Mouse (Mus musculus) liver, embryonic 13.5 days (tissue): ENCODE results near the gene Mif. TPM values are rescaled to one million over a fixed set of nuclear protein-coding genes. Genes with fewer than 3 reads are reported as not detected.

Source experiments
- ATAC-seq: fragments of 200-750 bp; cut with Nextera tagmentation; 2 replicates; pipeline ENCODE4 v1.8.0; 2017; ENCODE audit warnings: low read depth, mild to moderate bottlenecking, moderate number of reproducible peaks, moderate library complexity
- DNase-seq: peaks from one replicate; pipeline ENCODE4 v3.0.0; 2022
- H3K27ac ChIP-seq: fragments of 300-500 bp; sonication (generic); 2 replicates; pipeline ENCODE4 v1.5.1; 2015; ENCODE audit warnings: moderate library complexity, mild to moderate bottlenecking, inconsistent platforms
- H3K27me3 ChIP-seq: fragments of 300-500 bp; sonication (generic); 2 replicates; pipeline ENCODE4 v1.6.1; 2015; ENCODE audit warnings: mild to moderate bottlenecking, inconsistent platforms
- H3K36me3 ChIP-seq: fragments of 300-500 bp; sonication (generic); 2 replicates; pipeline ENCODE4 v1.6.1; 2015; ENCODE audit warnings: mild to moderate bottlenecking, inconsistent platforms
- H3K4me1 ChIP-seq: fragments of 300-500 bp; sonication (generic); replicated peaks from 2 replicates; pipeline ENCODE4 v1.6.1; 2015; ENCODE audit warnings: inconsistent platforms
- H3K4me2 ChIP-seq: fragments of 300-500 bp; sonication (generic); 2 replicates; pipeline ENCODE4 v1.6.1; 2015; ENCODE audit warnings: inconsistent platforms, mild to moderate bottlenecking, moderate library complexity
- H3K4me3 ChIP-seq: fragments of 300-500 bp; sonication (generic); replicated peaks from 2 replicates; pipeline ENCODE4 v1.5.1; 2015; ENCODE audit warnings: mild to moderate bottlenecking, inconsistent platforms
- H3K9ac ChIP-seq: fragments of 300-500 bp; sonication (generic); 2 replicates; pipeline ENCODE4 v1.6.1; 2015; ENCODE audit warnings: mild to moderate bottlenecking, inconsistent platforms
- H3K9me3 ChIP-seq: fragments of 300-500 bp; sonication (generic); replicated peaks from 2 replicates; pipeline ENCODE4 v1.6.1; 2016; ENCODE audit warnings: inconsistent platforms
- WGBS: fragments of 180-500 bp; shearing (Covaris S2); methylation state at CpG from one replicate; pipeline ENCODE4 v1.1.7; 2015; ENCODE audit not compliant: insufficient replicate concordance; 5-methylcytosine and 5-hydroxymethylcytosine counted together
- polyA plus RNA-seq: library from polyadenylated mRNA; unstranded; fragments of >200 nt; fragmentation: Nextera tagmentation; extraction: Ambion mirVana; gene quantifications from 2 replicates; pipeline ENCODE4 v1.2.1, GENCODE M21; 2015

Mif gene
- polyA plus RNA-seq, 1 experiment from 2014 or later: 1,047 TPM

DNA sequence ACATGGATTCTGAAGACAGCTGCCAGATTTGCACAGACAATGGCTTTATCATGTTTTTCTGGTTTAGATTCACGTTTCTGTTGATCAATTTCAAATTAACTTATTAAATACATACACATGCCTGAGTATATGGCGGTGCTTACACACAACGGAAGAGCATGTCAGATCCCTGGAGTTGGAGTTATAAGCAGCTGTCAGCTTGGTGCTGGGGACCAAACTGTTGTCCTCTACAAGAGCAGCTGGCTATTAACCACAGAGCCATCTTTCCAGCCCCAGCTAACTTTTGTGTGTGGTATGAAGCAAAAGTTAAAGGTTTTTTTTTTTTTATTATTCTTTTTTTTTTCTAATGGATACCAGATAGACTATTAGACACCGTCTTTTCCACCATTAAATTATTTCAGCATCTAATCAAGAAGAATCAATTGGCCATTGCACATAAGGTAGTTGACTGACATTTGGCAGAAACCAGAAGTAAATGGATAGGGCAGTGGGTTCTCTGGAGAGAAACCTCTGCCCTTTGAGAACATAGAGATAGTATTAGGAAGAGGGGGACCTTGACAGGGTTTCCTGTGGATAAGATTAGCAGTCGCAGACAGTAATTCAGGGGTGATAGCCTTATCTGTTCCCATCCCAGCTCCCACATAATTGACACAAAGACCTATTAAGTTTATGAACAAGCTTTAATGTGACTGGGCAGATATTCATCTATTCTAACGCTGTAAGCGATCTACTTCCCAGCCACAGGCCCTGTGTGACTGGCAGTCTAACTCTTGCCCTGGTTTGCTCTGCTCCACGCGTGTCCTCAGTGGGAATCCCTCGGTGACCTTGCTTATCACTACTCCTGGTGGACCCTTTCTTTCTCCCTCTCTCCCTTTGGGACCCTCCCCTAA lies 12.2 kb upstream of the Mif start:
- peak overlapping the region; percentile 50 for H3K4me3 ChIP-seq
- 27% methylated on average over 10 of the region's 10 CpGs for WGBS
- H3K36me3 ChIP-seq: no peaks in the 10 kb centered on the region
- DNase-seq (peak; percentile 23), ATAC-seq (peak; percentile 63)
- no peaks in the 10 kb centered on the region for H3K9me3 ChIP-seq
- H3K4me2 ChIP-seq: peak overlapping the region; percentile 63
- H3K9ac ChIP-seq: 0 out of 2 replicates have a peak overlapping the region, but pooled peaks have one; percentile 42
- peaks cover 17% of the 10 kb centered on the region for H3K4me1 ChIP-seq
- no peak overlapping the region for H3K27ac ChIP-seq
- H3K27me3 ChIP-seq: peaks cover 5% of the 10 kb centered on the region; the same call in 1 of the 2 replicates

DNA sequence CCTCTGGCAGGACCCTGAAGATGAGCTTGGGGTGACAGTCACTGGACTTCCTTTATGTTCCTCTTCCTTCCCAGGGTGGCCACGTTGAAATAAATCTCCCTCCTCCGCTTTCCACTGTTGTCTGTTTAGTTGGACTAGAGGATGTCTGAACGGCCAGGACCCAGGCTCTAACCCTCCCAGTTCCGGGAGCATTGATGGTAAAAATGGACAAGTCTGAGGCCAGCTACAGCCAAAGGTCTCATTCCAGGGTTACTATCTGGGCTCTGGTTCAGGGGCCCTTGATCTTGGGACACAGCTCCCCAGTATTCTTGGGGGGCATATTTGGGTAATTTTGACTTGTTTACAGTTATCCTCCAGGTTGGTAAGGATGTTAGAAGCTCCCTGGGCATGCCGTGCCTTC lies 1.5 kb upstream of the Mif start:
- ATAC-seq (no peak), DNase-seq (no peak)
- H3K9me3 ChIP-seq: no peaks in the 10 kb centered on the region
- 67% methylated on average over 5 of the region's 5 CpGs for WGBS
- no peak overlapping the region for H3K9ac ChIP-seq
- H3K36me3 ChIP-seq: peaks cover 18% of the 10 kb centered on the region
- H3K4me1 ChIP-seq: peaks cover 36% of the 10 kb centered on the region
- H3K4me3 ChIP-seq: no peak overlapping the region
- no peak overlapping the region for H3K4me2 ChIP-seq
- H3K27me3 ChIP-seq: 0 out of 2 replicates have a peak, but pooled peaks cover 2% of the 10 kb centered on the region
- H3K27ac ChIP-seq: no peak overlapping the region

DNA sequence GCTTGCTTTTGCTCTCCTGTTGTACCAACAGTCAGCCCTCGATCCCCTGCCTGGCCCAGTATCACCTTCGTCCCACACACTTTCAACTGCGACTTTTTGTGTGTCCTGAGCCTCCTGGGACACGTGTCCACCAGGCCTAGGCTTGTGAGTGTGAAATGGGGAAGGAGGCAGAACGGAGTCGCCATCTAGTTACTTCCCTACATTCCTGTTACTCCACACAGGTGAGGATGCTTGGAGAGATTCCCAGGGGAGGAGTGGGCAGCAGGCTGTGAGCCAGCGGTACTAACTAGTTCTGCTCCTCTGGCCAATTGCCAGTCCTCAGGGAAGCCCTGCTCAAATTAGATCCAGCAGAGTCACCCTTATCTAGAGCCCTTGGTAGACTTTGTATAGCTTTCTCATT lies 706 bp upstream of the Mif start:
- peak overlapping the region; percentile 93; the same call in 1 of the 2 replicates for H3K4me2 ChIP-seq
- 40% methylated on average over 7 of the region's 7 CpGs for WGBS
- peaks cover 36% of the 10 kb centered on the region for H3K4me1 ChIP-seq
- H3K27ac ChIP-seq: 0 out of 2 replicates have a peak overlapping the region, but pooled peaks have one; percentile 9
- no peak overlapping the region for H3K4me3 ChIP-seq
- peaks cover 18% of the 10 kb centered on the region for H3K36me3 ChIP-seq
- no peaks in the 10 kb centered on the region for H3K27me3 ChIP-seq
- H3K9ac ChIP-seq: no peak overlapping the region
- no peak for ATAC-seq
- no peak for DNase-seq
- H3K9me3 ChIP-seq: no peaks in the 10 kb centered on the region

DNA sequence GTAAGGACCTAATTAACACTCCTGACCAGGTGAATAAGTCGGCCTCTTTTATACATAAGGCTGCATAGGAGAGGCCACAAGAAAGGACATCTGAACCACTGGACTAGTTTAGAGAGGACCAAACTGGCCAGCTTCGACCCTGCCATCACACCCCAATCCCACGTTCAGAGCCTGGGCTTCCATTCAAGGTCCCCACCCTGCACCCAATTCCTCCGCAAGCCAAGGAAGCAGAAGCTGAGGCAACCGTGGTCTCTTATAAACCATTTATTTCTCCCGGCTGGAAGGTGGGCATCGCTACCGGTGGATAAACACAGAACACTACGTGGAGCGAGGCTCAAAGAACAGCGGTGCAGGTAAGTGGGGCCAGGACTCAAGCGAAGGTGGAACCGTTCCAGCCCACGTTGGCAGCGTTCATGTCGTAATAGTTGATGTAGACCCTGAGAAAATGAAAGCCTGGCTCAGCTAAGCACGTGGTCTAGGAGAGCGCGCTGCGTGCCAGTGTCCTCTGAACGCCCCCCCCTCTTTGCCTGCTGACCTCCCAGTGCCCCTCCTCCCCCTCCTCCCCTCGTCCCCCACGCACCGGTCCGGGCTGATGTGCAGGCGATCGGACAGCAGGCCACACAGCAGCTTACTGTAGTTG lies 813 bp downstream of the Mif start:
- Histone ChIP-seq H3K36me3 (peaks cover 18% of the 10 kb centered on the region), H3K4me3 (peak overlapping the region; percentile 75), H3K27me3 (no peaks in the 10 kb centered on the region), H3K4me2 (peak overlapping the region; percentile 93), H3K27ac (peak overlapping the region; percentile 87), H3K4me1 (peaks cover 36% of the 10 kb centered on the region), H3K9ac (peak overlapping the region; percentile 83), H3K9me3 (no peaks in the 10 kb centered on the region)
- DNase-seq: no peak
- 2% methylated on average over 27 of the region's 27 CpGs for WGBS
- peak; percentile 24 for ATAC-seq

DNA sequence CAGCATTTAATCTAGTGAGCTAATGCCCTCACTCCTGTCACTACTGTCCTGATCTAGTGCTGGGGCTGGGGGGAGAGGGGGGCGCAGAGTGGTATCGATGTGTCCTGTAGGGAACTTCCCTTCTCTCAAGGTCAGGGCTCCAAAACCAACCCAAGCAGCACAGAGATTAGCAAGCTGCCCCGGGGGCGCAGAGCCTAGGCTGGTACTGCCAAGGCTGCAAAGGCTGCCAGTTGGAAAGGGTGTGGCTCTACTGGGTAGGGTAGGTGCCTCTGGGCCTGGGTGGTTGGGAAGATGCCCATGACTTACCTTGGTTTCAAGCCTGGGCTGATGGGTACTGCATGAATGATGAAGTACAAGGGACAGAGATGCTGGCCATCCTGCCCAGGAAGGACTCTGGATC lies 2.4 kb downstream of the Mif start:
- peaks cover 18% of the 10 kb centered on the region for H3K36me3 ChIP-seq
- 84% methylated on average over 4 of the region's 4 CpGs for WGBS
- no peak overlapping the region for H3K4me2 ChIP-seq
- ATAC-seq (no peak), DNase-seq (no peak)
- no peaks in the 10 kb centered on the region for H3K27me3 ChIP-seq
- peaks cover 37% of the 10 kb centered on the region for H3K4me1 ChIP-seq
- H3K9me3 ChIP-seq: no peaks in the 10 kb centered on the region
- no peak overlapping the region for H3K4me3 ChIP-seq
- H3K27ac ChIP-seq: no peak overlapping the region
- H3K9ac ChIP-seq: 0 out of 2 replicates have a peak overlapping the region, but pooled peaks have one; percentile 22

DNA sequence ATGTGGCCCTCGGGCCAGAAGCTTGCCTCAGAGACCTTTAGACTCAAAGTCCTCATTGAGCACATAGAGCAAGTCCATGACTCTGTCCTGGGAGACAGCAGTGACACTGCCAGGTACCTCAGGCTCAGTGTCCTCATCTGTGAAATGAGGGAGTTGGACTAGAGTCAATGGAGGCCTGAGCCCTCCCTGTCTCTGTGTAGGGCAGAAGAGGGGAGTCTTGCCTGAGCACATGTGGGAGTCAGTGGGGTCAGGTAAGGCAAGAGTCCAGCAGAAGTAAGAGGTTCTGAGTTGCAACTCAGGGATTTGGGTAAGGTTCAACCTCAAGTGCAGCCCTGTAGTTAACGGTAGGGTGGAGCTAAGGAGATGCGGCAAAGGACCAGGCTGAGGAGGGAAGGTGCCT lies 3.1 kb downstream of the Mif start:
- WGBS: 78% methylated on average over 3 of the region's 3 CpGs
- H3K27ac ChIP-seq: no peak overlapping the region

DNA sequence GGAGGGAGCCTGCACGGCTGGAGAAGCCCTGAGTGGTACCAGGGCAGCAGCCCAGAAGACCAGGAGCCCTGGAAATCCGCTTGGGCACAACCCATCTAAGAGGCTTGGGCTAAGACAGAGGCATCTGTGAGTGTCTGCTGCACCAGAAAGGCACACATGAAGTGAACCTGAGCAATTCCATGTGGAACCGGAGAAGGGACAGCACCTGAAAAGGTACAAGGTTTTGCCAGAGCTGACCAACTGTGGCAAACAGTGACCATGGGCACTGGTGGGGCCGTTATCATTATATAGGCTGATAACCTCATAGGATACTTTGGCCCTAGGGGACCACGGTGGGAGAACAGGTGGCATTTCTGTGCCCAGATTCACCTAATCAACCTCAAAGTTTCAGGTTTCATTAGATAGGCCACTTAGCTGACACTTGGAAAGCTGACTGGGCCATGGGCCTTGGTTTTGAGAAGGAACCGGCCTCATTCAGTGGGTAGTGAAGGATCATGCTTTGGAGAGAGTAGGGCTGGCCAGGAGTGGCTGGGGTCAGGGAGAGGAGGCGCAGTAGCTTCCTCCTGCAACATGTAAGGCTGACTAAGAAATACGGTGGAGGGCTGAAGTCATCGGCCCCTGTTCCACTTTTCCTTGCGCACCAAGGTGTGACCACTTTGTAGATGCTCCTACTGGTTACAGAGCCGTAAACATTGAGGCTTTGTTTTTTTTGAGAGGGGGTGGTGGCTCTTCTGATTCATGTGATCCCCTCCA lies 3.7 kb downstream of the Mif start:
- H3K9ac ChIP-seq: no peak overlapping the region
- WGBS: 71% methylated on average over 11 of the region's 11 CpGs
- ATAC-seq (no peak), DNase-seq (no peak)
- H3K4me1 ChIP-seq: peaks cover 42% of the 10 kb centered on the region
- H3K27me3 ChIP-seq: peaks cover 11% of the 10 kb centered on the region
- no peak overlapping the region for H3K4me3 ChIP-seq
- no peaks in the 10 kb centered on the region for H3K9me3 ChIP-seq
- H3K27ac ChIP-seq: no peak overlapping the region
- H3K36me3 ChIP-seq: peaks cover 18% of the 10 kb centered on the region
- H3K4me2 ChIP-seq: no peak overlapping the region

More for the DNA sequence above, 3.1 kb downstream of the Mif start:
- no peak overlapping the region for H3K4me3 ChIP-seq
- ATAC-seq: no peak
- no peak overlapping the region for H3K4me2 ChIP-seq
- DNase-seq: no peak
- peaks cover 5% of the 10 kb centered on the region; the same call in 1 of the 2 replicates for H3K27me3 ChIP-seq
- H3K4me1 ChIP-seq: peaks cover 42% of the 10 kb centered on the region
- no peak overlapping the region for H3K9ac ChIP-seq
- H3K9me3 ChIP-seq: no peaks in the 10 kb centered on the region
- peaks cover 18% of the 10 kb centered on the region for H3K36me3 ChIP-seq

DNA sequence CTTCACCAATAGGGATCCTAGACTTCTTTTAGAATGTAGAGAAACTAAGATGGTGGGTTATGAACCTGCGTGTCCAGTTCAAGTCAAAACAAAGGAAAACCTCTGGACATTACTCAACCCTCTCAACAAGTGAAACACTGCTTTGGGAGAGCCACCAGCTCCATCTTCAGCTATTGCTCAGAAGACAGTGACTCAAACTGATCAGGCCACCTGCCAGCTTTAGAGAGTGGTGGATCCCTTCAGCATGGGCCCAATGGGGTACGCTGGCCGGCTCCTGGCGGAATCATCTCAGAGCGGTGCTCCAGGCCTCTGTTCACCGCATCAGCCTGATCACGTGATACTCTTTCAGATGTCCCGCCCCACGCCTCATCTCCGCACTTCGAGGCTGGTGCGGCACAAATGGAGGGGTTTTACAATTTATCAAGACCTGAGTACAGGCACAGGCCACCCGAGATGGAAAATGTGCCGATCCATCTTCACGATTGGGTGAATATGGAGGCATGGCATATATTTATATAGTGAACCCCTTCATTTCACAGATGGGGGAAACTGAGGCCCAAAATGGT lies 4.5 kb downstream of the Mif start:
- H3K27ac ChIP-seq: no peak overlapping the region
- H3K9me3 ChIP-seq: no peaks in the 10 kb centered on the region
- WGBS: 87% methylated on average over 15 of the region's 15 CpGs
- H3K36me3 ChIP-seq: peaks cover 18% of the 10 kb centered on the region
- peaks cover 37% of the 10 kb centered on the region for H3K4me1 ChIP-seq
- no peak overlapping the region for H3K9ac ChIP-seq
- peaks cover 18% of the 10 kb centered on the region for H3K27me3 ChIP-seq
- no peak overlapping the region for H3K4me3 ChIP-seq
- H3K4me2 ChIP-seq: no peak overlapping the region
- DNase-seq (no peak), ATAC-seq (no peak)

DNA sequence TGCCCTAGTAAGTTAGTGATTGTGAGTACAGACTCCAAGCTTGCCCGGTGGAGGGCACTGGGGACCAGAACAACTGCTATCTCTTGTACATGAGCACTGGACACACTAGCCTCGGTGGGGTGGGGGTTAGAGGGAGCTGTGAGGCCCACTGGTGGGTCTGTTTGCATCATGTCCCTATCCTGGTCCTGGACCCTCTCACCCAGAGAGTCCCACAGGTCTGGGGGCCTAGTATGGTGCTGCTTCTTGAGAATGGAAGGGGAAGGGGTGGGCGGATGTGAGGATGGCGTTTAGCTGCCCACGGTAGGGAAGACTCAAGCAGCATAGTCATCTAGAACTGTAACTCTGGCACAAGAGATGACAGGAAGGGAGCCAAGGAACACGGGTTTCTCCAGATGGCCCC lies 5.2 kb downstream of the Mif start:
- 67% methylated on average over 6 of the region's 6 CpGs for WGBS
- H3K9ac ChIP-seq: no peak overlapping the region
- no peak for DNase-seq
- H3K4me2 ChIP-seq: no peak overlapping the region
- H3K4me3 ChIP-seq: no peak overlapping the region
- H3K4me1 ChIP-seq: peaks cover 33% of the 10 kb centered on the region
- H3K9me3 ChIP-seq: no peaks in the 10 kb centered on the region
- H3K27me3 ChIP-seq: peaks cover 18% of the 10 kb centered on the region
- no peak for ATAC-seq
- peaks cover 18% of the 10 kb centered on the region for H3K36me3 ChIP-seq
- no peak overlapping the region for H3K27ac ChIP-seq

DNA sequence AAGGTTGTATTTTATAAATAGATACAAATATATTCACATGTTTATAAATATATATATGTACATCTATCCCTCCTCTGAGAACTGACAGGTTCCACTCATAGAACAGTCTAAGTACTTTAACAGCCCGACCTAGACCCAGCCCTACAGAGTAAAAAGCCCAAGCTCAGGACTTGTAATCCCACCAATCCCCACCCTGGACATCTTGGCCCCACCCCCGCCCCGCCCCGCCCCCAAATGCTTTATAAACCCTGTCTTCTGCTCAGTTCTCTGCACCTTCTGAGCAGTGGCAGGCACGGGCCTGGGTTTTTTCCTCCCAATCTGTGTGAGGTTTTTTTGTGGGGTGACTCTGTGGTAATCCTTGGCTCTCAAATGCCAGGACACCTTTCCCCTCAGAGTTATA lies 5.9 kb downstream of the Mif start:
- 35% methylated on average over 5 of the region's 5 CpGs for WGBS
- ATAC-seq: no peak

DNA sequence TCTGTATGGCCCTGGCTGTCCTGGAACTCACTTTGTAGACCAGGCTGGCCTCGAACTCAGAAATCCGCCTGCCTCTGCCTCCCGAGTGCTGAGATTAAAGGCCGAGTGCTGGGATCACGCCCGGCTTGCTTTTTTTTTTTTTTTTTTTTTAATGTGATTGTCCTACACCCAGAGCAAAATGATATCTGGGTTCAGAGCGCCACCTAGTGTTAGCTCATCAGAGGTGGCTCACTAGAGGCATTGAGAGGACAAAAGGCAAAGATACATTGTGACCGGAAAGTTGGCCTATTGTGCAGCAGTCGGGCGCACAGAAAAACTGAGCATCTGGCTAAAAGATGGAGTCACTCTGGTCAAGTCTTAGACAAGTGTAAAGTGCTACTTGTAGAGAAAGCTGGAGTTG lies 6.6 kb downstream of the Mif start:
- Histone ChIP-seq H3K4me2 (no peak overlapping the region), H3K9ac (no peak overlapping the region), H3K4me1 (peaks cover 23% of the 10 kb centered on the region), H3K36me3 (peaks cover 16% of the 10 kb centered on the region), H3K4me3 (no peak overlapping the region), H3K27ac (no peak overlapping the region), H3K9me3 (no peaks in the 10 kb centered on the region), H3K27me3 (peaks cover 18% of the 10 kb centered on the region)
- peak; percentile 57 for ATAC-seq
- peak; percentile 68 for DNase-seq
- WGBS: 19% methylated on average over 10 of the region's 10 CpGs

More for the DNA sequence above, 5.9 kb downstream of the Mif start:
- Histone ChIP-seq H3K9ac (no peak overlapping the region), H3K9me3 (no peaks in the 10 kb centered on the region), H3K27ac (no peak overlapping the region), H3K4me1 (peaks cover 29% of the 10 kb centered on the region), H3K27me3 (peaks cover 18% of the 10 kb centered on the region), H3K36me3 (peaks cover 18% of the 10 kb centered on the region), H3K4me3 (no peak overlapping the region), H3K4me2 (no peak overlapping the region)
- DNase-seq: no peak
